Comparison of ENCODE assay signal across 31 mouse cellular contexts in the genomic region with DNA sequence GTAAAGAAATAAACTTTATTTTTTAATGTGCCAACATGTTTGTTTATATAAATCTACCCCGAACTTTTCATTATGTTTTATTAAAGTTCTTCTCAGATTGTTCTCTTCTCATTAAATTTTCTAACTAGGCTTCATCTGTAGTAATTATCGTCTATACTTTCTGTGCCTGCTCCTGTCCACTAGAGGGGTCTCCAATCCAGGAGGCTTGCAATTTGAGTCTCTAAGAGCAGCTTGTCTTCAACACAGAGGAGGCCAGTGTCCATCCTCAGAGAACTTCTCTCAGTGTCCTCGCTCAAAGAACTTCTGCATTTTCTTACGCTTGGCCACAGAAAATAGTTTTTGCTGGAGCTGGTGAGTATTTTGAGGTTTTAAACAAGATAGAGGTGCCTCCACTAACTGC. TPM values are rescaled to one million over a fixed set of nuclear protein-coding genes. Genes with fewer than 3 reads are reported as not detected.
A peak's percentile ranks its signal among the peaks of the same experiment; 100 is the strongest.
DNase-seq lines count a peak whose midpoint lies in the region; ATAC-seq and TF ChIP-seq lines count a peak whose summit lies in the region.
"Had no signal": no experiment of that assay in that cellular context is flagged by ENCODE, and none has a peak within 500 bp of the region (broad histone marks: within the 10 kb centered on the region; RNA-seq: fewer than 3 reads in every experiment).

No protein-coding gene starts in this region.

- no peak overlapping the region for H3K4me2 ChIP-seq in heart, embryonic 11.5 days
- H3K4me2 ChIP-seq: embryonic facial prominence, embryonic 12.5 days; forebrain, embryonic 15.5 days; heart, embryonic 15.5 days; hindbrain, embryonic 13.5 days; kidney, embryonic 15.5 days; limb, embryonic 12.5 days; liver, embryonic 15.5 days; lung, embryonic 15.5 days; midbrain, embryonic 11.5 days; neural tube, embryonic 15.5 days had no signal

- H3K4me3 ChIP-seq in layer of hippocampus, adult 2 months, result no peak overlapping the region
- H3K4me3 ChIP-seq in E14TG2a.4 (replicated peaks; ENCODE audit: low read length), result no peak overlapping the region
- H3K4me3 ChIP-seq in heart, embryonic 11.5 days (ENCODE audit: low read depth, low read length), result no peak overlapping the region
- H3K4me3 ChIP-seq: embryonic facial prominence, embryonic 12.5 days; forebrain, embryonic 10.5 days; forebrain, embryonic 15.5 days; gastrocnemius, adult 2 months; heart, embryonic 15.5 days; hindbrain, embryonic 13.5 days; kidney, embryonic 15.5 days; limb, embryonic 12.5 days; liver, embryonic 15.5 days; lung, embryonic 15.5 days; neural tube, embryonic 15.5 days had no signal

- H3K9ac ChIP-seq in heart, embryonic 11.5 days (ENCODE audit: low read depth, low read length), result no peak overlapping the region
- H3K9ac ChIP-seq: embryonic facial prominence, embryonic 12.5 days; forebrain, embryonic 15.5 days; heart, embryonic 15.5 days; hindbrain, embryonic 13.5 days; kidney, embryonic 15.5 days; limb, embryonic 12.5 days; liver, embryonic 15.5 days; lung, embryonic 15.5 days; neural tube, embryonic 15.5 days had no signal

- no peak for DNase-seq in layer of hippocampus, adult 2 months (ENCODE audit: low spot score in 2 of 2)
- DNase-seq in layer of hippocampus, adult 9-11 months, result no peak
- peak; percentile 80 for DNase-seq in A20 (ENCODE audit: low read depth, low spot score)
- DNase-seq in retina, embryonic 14.5 days (ENCODE audit: low spot score), result peak; percentile 15
- no peak for DNase-seq in Muller cell, postnatal 12 days (ENCODE audit: inconsistent ontology term)
- DNase-seq: adrenal gland, adult 8-10 months; cerebellum, adult 11 months; cerebellum, adult 9-11 months; embryo, embryonic 11 days; gastrocnemius, adult 2 months; heart, postnatal 36 days; kidney, adult 18-20 months; kidney, postnatal 4 days; lung, postnatal 36 days; right cerebral cortex, adult 18-20 months; spleen, adult 18-20 months; thymus, postnatal 4 days had no signal

- no peaks in the 10 kb centered on the region for H3K36me3 ChIP-seq in E14TG2a.4 (ENCODE audit: insufficient read depth, low read length)
- H3K36me3 ChIP-seq in heart, embryonic 11.5 days (ENCODE audit: control insufficient read depth, insufficient read depth, low read length), result no peaks in the 10 kb centered on the region
- H3K36me3 ChIP-seq: embryonic facial prominence, embryonic 12.5 days; forebrain, embryonic 10.5 days; forebrain, embryonic 15.5 days; heart, embryonic 15.5 days; hindbrain, embryonic 13.5 days; kidney, embryonic 15.5 days; limb, embryonic 12.5 days; liver, embryonic 15.5 days; lung, embryonic 15.5 days; neural tube, embryonic 15.5 days had no signal

- TF ChIP-seq CTCF in layer of hippocampus, adult 2 months (conservative IDR thresholded peaks at IDR 0.05), result peak; percentile 24
- 0 out of 2 replicates have a peak, but pooled peaks have one; percentile 8 for TF ChIP-seq CTCF in E14TG2a.4 (conservative IDR thresholded peaks at IDR 0.05; ENCODE audit: low read length)

- no peak overlapping the region for H3K27ac ChIP-seq in layer of hippocampus, adult 2 months
- H3K27ac ChIP-seq in heart, embryonic 11.5 days (ENCODE audit: low read depth, low read length), result no peak overlapping the region
- H3K27ac ChIP-seq: embryonic facial prominence, embryonic 12.5 days; forebrain, embryonic 10.5 days; forebrain, embryonic 15.5 days; gastrocnemius, adult 2 months; heart, embryonic 15.5 days; hindbrain, embryonic 13.5 days; kidney, embryonic 15.5 days; limb, embryonic 12.5 days; liver, embryonic 15.5 days; lung, embryonic 15.5 days; neural tube, embryonic 15.5 days had no signal

- H3K27me3 ChIP-seq in E14TG2a.4 (ENCODE audit: insufficient read depth, low read length), result peaks cover 7% of the 10 kb centered on the region; the same call in 1 of the 2 replicates
- no peaks in the 10 kb centered on the region for H3K27me3 ChIP-seq in heart, embryonic 11.5 days (ENCODE audit: control insufficient read depth, insufficient read depth, low read length)
- H3K27me3 ChIP-seq: embryonic facial prominence, embryonic 12.5 days; forebrain, embryonic 15.5 days; heart, embryonic 15.5 days; hindbrain, embryonic 13.5 days; kidney, embryonic 15.5 days; limb, embryonic 12.5 days; liver, embryonic 15.5 days; lung, embryonic 15.5 days; neural tube, embryonic 15.5 days had no signal

- 50% methylated on average over 4 of the region's 4 CpGs for WGBS in heart, embryonic 11.5 days (ENCODE audit: insufficient replicate concordance)

- no peaks in the 10 kb centered on the region for H3K9me3 ChIP-seq in E14TG2a.4 (ENCODE audit: low read length)
- H3K9me3 ChIP-seq in heart, embryonic 11.5 days (replicated peaks; ENCODE audit: control insufficient read depth, low read length), result no peaks in the 10 kb centered on the region
- H3K9me3 ChIP-seq: embryonic facial prominence, embryonic 12.5 days; forebrain, embryonic 15.5 days; heart, embryonic 15.5 days; hindbrain, embryonic 13.5 days; kidney, embryonic 15.5 days; limb, embryonic 12.5 days; liver, embryonic 15.5 days; lung, embryonic 15.5 days; neural tube, embryonic 15.5 days had no signal

- H3K4me1 ChIP-seq in E14TG2a.4 (replicated peaks; ENCODE audit: low read depth, low read length), result no peaks in the 10 kb centered on the region
- no peaks in the 10 kb centered on the region for H3K4me1 ChIP-seq in heart, embryonic 11.5 days (ENCODE audit: control insufficient read depth, insufficient read depth, low read length)
- H3K4me1 ChIP-seq: embryonic facial prominence, embryonic 12.5 days; forebrain, embryonic 10.5 days; forebrain, embryonic 15.5 days; heart, embryonic 15.5 days; hindbrain, embryonic 13.5 days; kidney, embryonic 15.5 days; limb, embryonic 12.5 days; liver, embryonic 15.5 days; lung, embryonic 15.5 days; neural tube, embryonic 15.5 days had no signal

- no peak for ATAC-seq in heart, embryonic 11.5 days (replicated peaks; ENCODE audit: insufficient number of reproducible peaks, low FRiP score, low TSS enrichment)
- ATAC-seq: forebrain, embryonic 15.5 days had no signal

RNA-seq across cellular contexts. Expression of a gene that starts 41.1 kb away (rescaled TPM):
- total RNA-seq in layer of hippocampus, adult 2 months (2021), result not detected
- polyA plus RNA-seq in heart, embryonic 11.5 days (2014; fragmentation: Nextera tagmentation; extraction: Ambion mirVana), result not detected in 2 replicates
- total RNA-seq: heart, postnatal 36 days; left cerebral cortex, postnatal 10 days had no signal
- polyA plus RNA-seq: embryonic facial prominence, embryonic 12.5 days; forebrain, embryonic 10.5 days; forebrain, embryonic 15.5 days; heart, embryonic 15.5 days; hindbrain, embryonic 13.5 days; kidney, embryonic 15.5 days; limb, embryonic 12.5 days; midbrain, embryonic 11.5 days; neural tube, embryonic 15.5 days had no signal

Comparison
In these comparisons a context has a peak if more than half of its experiments do, and no peak if none do; other contexts are left out.
1. DNase-seq: peak in A20 (single experiment) and retina, embryonic 14.5 days (single experiment); none in layer of hippocampus, adult 2 months (0 of 2), layer of hippocampus, adult 9-11 months (single experiment) and Muller cell, postnatal 12 days (single experiment).